Mouse (Mus musculus): ENCODE results near the gene Olfr506. TPM values are rescaled to one million over a fixed set of nuclear protein-coding genes. Genes with fewer than 3 reads are reported as not detected.

Olfr506 gene
- polyA plus RNA-seq, 1 experiment = not detected

DNA sequence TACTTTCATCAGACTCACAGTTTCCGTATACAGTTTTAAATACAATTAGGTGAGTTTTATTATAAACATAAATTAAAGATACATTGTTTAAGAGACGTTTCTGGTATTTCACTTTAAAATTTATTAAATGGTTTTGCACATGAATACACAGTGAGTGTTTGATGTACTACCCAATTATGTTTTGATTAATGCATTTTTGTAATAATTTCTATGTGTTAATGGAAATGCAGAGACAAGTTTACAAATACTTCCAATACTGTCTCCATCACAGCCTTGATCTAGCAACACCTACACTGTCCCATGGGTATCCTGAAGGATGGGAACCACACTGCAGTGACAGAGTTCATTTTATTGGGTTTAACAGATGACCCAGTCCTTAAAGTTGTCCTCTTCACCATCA lies 10.9 kb downstream of the Olfr506 start, which contains the start of gene Olfr507:
Gene Olfr507 (plus strand): TSS at position 301 of the 400 bp plus-strand sequence.
- Histone ChIP-seq H3K4me2 (ENCODE audit: low read depth) (no peak within 1 kb of the TSS), H3K79me2 (ENCODE audit: control insufficient read depth, insufficient read depth) (no peaks in the 10 kb centered on the region), H3ac (ENCODE audit: control insufficient read depth, insufficient read length) (no peak within 1 kb of the TSS), H3K4me3 (no peak within 1 kb of the TSS), H3K36me3 (ENCODE audit: control insufficient read depth, insufficient read depth) (no peaks in the 10 kb centered on the region), H3K27me3 (ENCODE audit: control insufficient read depth, insufficient read depth, insufficient read length) (no peaks in the 10 kb centered on the region)
- no peak for TF ChIP-seq TCF12 (IDR thresholded peaks at IDR 0.05; ENCODE audit: insufficient read depth, poor library complexity, severe bottlenecking)
- no peak for TF ChIP-seq MYOD1 (IDR thresholded peaks at IDR 0.05; ENCODE audit: control insufficient read depth in 1 of 3, insufficient read length in 2 of 3, low read depth in 2 of 3)
- no peak for TF ChIP-seq CEBPB (IDR thresholded peaks at IDR 0.05; ENCODE audit: insufficient read depth, poor library complexity, severe bottlenecking)
- TF ChIP-seq POLR2A (IDR thresholded peaks at IDR 0.05; ENCODE audit: insufficient read length, low read depth) = no peak
- no peak for TF ChIP-seq REST (IDR thresholded peaks at IDR 0.05; ENCODE audit: insufficient read depth, insufficient read length)
- TF ChIP-seq MAX (IDR thresholded peaks at IDR 0.05; ENCODE audit: low read depth) = no peak
- no peak for TF ChIP-seq SRF (IDR thresholded peaks at IDR 0.05; ENCODE audit: control insufficient read depth, insufficient read length, low read depth)
- no peak for TF ChIP-seq USF1 (IDR thresholded peaks at IDR 0.05; ENCODE audit: low read depth)
- TF ChIP-seq MYOG (IDR thresholded peaks at IDR 0.05; ENCODE audit: control insufficient read depth in 1 of 3, insufficient read depth in 1 of 3, insufficient read length in 2 of 3, low read depth in 2 of 3) = no peak
- no peak for TF ChIP-seq TCF3 (IDR thresholded peaks at IDR 0.05; ENCODE audit: insufficient read length, low read depth)
- TF ChIP-seq E2F4 (IDR thresholded peaks at IDR 0.05; ENCODE audit: insufficient read depth) = no peak

- H3K4me2 ChIP-seq (ENCODE audit: low read depth) = no peak within 1 kb of the TSS
- no peaks in the 10 kb centered on the region for H3K79me2 ChIP-seq (ENCODE audit: control insufficient read depth, insufficient read depth)
- H3ac ChIP-seq (ENCODE audit: control insufficient read depth, insufficient read length) = no peak within 1 kb of the TSS
- H3K36me3 ChIP-seq (ENCODE audit: control insufficient read depth, insufficient read depth) = no peaks in the 10 kb centered on the region
- H3K4me3 ChIP-seq = no peak within 1 kb of the TSS
- TF ChIP-seq TCF12 (IDR thresholded peaks at IDR 0.05; ENCODE audit: insufficient read depth, poor library complexity, severe bottlenecking) (no peak), POLR2AphosphoS2 (IDR thresholded peaks at IDR 0.05; ENCODE audit: insufficient read length, low read depth) (no peak)
- H3K27me3 ChIP-seq (ENCODE audit: control insufficient read depth, insufficient read depth, insufficient read length) = no peaks in the 10 kb centered on the region
These were observed 19.1 kb downstream of the Olfr506 start, which contains the start of gene Olfr508 for GRCm38 (mm10) chr7:108629694-108630093. Olfr508 (plus strand) TSS chr7:108629994.

- Histone ChIP-seq H3K36me3 (ENCODE audit: control insufficient read depth, insufficient read depth) (no peaks in the 10 kb centered on the region), H3K79me2 (ENCODE audit: control insufficient read depth, insufficient read depth) (no peaks in the 10 kb centered on the region), H3K4me2 (ENCODE audit: low read depth) (no peak within 1 kb of the TSS), H3ac (ENCODE audit: control insufficient read depth, insufficient read length) (no peak within 1 kb of the TSS), H3K27me3 (ENCODE audit: control insufficient read depth, insufficient read depth, insufficient read length) (no peaks in the 10 kb centered on the region), H3K4me3 (no peak within 1 kb of the TSS)
- TF ChIP-seq TCF3 (IDR thresholded peaks at IDR 0.05; ENCODE audit: insufficient read length, low read depth) (no peak), REST (IDR thresholded peaks at IDR 0.05; ENCODE audit: insufficient read depth, insufficient read length) (no peak), USF1 (IDR thresholded peaks at IDR 0.05; ENCODE audit: low read depth) (no peak), POLR2AphosphoS2 (IDR thresholded peaks at IDR 0.05; ENCODE audit: insufficient read length, low read depth) (no peak), MYOD1 (IDR thresholded peaks at IDR 0.05; ENCODE audit: control insufficient read depth in 1 of 3, insufficient read length in 2 of 3, low read depth in 2 of 3) (no peak), SRF (IDR thresholded peaks at IDR 0.05; ENCODE audit: control insufficient read depth, insufficient read length, low read depth) (no peak), E2F4 (IDR thresholded peaks at IDR 0.05; ENCODE audit: insufficient read depth) (no peak), CEBPB (IDR thresholded peaks at IDR 0.05; ENCODE audit: insufficient read depth, poor library complexity, severe bottlenecking) (no peak), TCF12 (IDR thresholded peaks at IDR 0.05; ENCODE audit: insufficient read depth, poor library complexity, severe bottlenecking) (no peak)
These were observed 41.2 kb downstream of the Olfr506 start, which contains the start of gene Olfr509 for GRCm38 (mm10) chr7:108651806-108652205. Olfr509 (minus strand) TSS chr7:108651906.

GRCm38 (mm10) chr7:108662419-108662818 lies 51.8 kb downstream of the Olfr506 start:
- no peak overlapping the region for H3K4me2 ChIP-seq (ENCODE audit: low read depth)
- TF ChIP-seq E2F4 (IDR thresholded peaks at IDR 0.05; ENCODE audit: insufficient read depth) (no peak), POLR2A (IDR thresholded peaks at IDR 0.05; ENCODE audit: insufficient read length, low read depth) (no peak), MYOG (IDR thresholded peaks at IDR 0.05; ENCODE audit: control insufficient read depth in 1 of 3, insufficient read depth in 1 of 3, insufficient read length in 2 of 3, low read depth in 2 of 3) (no peak), MYOD1 (IDR thresholded peaks at IDR 0.05; ENCODE audit: control insufficient read depth in 1 of 3, insufficient read length in 2 of 3, low read depth in 2 of 3) (no peak), CEBPB (IDR thresholded peaks at IDR 0.05; ENCODE audit: insufficient read depth, poor library complexity, severe bottlenecking) (no peak), POLR2AphosphoS2 (IDR thresholded peaks at IDR 0.05; ENCODE audit: insufficient read length, low read depth) (no peak), USF1 (IDR thresholded peaks at IDR 0.05; ENCODE audit: low read depth) (no peak), TCF12 (IDR thresholded peaks at IDR 0.05; ENCODE audit: insufficient read depth, poor library complexity, severe bottlenecking) (no peak), MAX (IDR thresholded peaks at IDR 0.05; ENCODE audit: low read depth) (no peak), REST (IDR thresholded peaks at IDR 0.05; ENCODE audit: insufficient read depth, insufficient read length) (no peak), TCF3 (IDR thresholded peaks at IDR 0.05; ENCODE audit: insufficient read length, low read depth) (no peak), SRF (IDR thresholded peaks at IDR 0.05; ENCODE audit: control insufficient read depth, insufficient read length, low read depth) (no peak)
- H3K79me2 ChIP-seq (ENCODE audit: control insufficient read depth, insufficient read depth) = no peaks in the 10 kb centered on the region
- H3K4me3 ChIP-seq = no peak overlapping the region
- no peak overlapping the region for H3ac ChIP-seq (ENCODE audit: control insufficient read depth, insufficient read length)
- H3K36me3 ChIP-seq (ENCODE audit: control insufficient read depth, insufficient read depth) = no peaks in the 10 kb centered on the region
- no peaks in the 10 kb centered on the region for H3K27me3 ChIP-seq (ENCODE audit: control insufficient read depth, insufficient read depth, insufficient read length)

Other genes starting within 250 kb of the Olfr506 start
- gene Olfr494, start 245.5 kb upstream of the Olfr506 start, polyA plus RNA-seq (2012; fragmentation: generic; extraction: Trizol) = not detected
- not detected for gene Olfr495, start 217.6 kb upstream of the Olfr506 start, polyA plus RNA-seq (2012; fragmentation: generic; extraction: Trizol)
- gene Olfr497, start 190.4 kb upstream of the Olfr506 start, polyA plus RNA-seq (2012; fragmentation: generic; extraction: Trizol) = not detected
- gene Olfr498, start 145.5 kb upstream of the Olfr506 start, polyA plus RNA-seq (2012; fragmentation: generic; extraction: Trizol) = not detected
- gene Olfr502, start 85.7 kb upstream of the Olfr506 start, polyA plus RNA-seq (2012; fragmentation: generic; extraction: Trizol) = not detected
- gene Olfr503, start 66.3 kb upstream of the Olfr506 start, polyA plus RNA-seq (2012; fragmentation: generic; extraction: Trizol) = not detected
- gene Olfr504, start 45.0 kb upstream of the Olfr506 start, polyA plus RNA-seq (2012; fragmentation: generic; extraction: Trizol) = not detected
- not detected for gene Olfr507, start 11.0 kb downstream of the Olfr506 start, polyA plus RNA-seq (2012; fragmentation: generic; extraction: Trizol)
- not detected for gene Olfr508, start 19.2 kb downstream of the Olfr506 start, polyA plus RNA-seq (2012; fragmentation: generic; extraction: Trizol)
- not detected for gene Olfr509, start 41.1 kb downstream of the Olfr506 start, polyA plus RNA-seq (2012; fragmentation: generic; extraction: Trizol)
- not detected for gene Olfr510, start 55.6 kb downstream of the Olfr506 start, polyA plus RNA-seq (2012; fragmentation: generic; extraction: Trizol)
- gene Olfr512, start 102.5 kb downstream of the Olfr506 start, polyA plus RNA-seq (2012; fragmentation: generic; extraction: Trizol) = not detected
- not detected for gene Olfr513, start 140.2 kb downstream of the Olfr506 start, polyA plus RNA-seq (2012; fragmentation: generic; extraction: Trizol)
- not detected for gene Olfr514, start 215.2 kb downstream of the Olfr506 start, polyA plus RNA-seq (2012; fragmentation: generic; extraction: Trizol)
- not detected for gene Olfr516, start 239.7 kb downstream of the Olfr506 start, polyA plus RNA-seq (2012; fragmentation: generic; extraction: Trizol)

Measured in myocyte (in vitro differentiated cells).